Mouse (Mus musculus) kidney, postnatal 0 days (tissue): ENCODE measurements around the gene Tpp1. TPM values are rescaled to one million over a fixed set of nuclear protein-coding genes. Genes with fewer than 3 reads are reported as not detected.
A peak's percentile ranks its signal among the peaks of the same experiment; 100 is the strongest.

Source experiments
- ATAC-seq: fragments of 200-750 bp; cut with Nextera tagmentation; replicated peaks from 2 replicates; pipeline ENCODE4 v1.8.0; 2017; ENCODE audit warnings: low read depth, moderate number of reproducible peaks, moderate TSS enrichment, moderate library complexity; ENCODE audit not compliant: low FRiP score
- DNase-seq: peaks from one replicate; pipeline ENCODE4 v3.0.0-alpha.2; 2016; ENCODE audit warnings: low spot score
- H3K27ac ChIP-seq: fragments of 300-500 bp; sonication (generic); 2 replicates; pipeline ENCODE4 v1.5.1; 2014; ENCODE audit warnings: mild to moderate bottlenecking
- H3K27me3 ChIP-seq: fragments of 300-500 bp; sonication (generic); 2 replicates; pipeline ENCODE4 v1.6.1; 2014; ENCODE audit warnings: low read length, mixed read lengths; ENCODE audit not compliant: insufficient read depth
- H3K36me3 ChIP-seq: fragments of 300-500 bp; sonication (generic); 2 replicates; pipeline ENCODE4 v1.6.1; 2014; ENCODE audit warnings: low read length, mixed read lengths; ENCODE audit not compliant: insufficient read depth
- H3K4me1 ChIP-seq: fragments of 300-500 bp; sonication (generic); replicated peaks from 2 replicates; pipeline ENCODE4 v1.6.1; 2014; ENCODE audit warnings: antibody characterized with exemption, low read length, mixed read lengths; ENCODE audit not compliant: insufficient read depth
- H3K4me2 ChIP-seq: fragments of 300-500 bp; sonication (generic); 2 replicates; pipeline ENCODE4 v1.6.1; 2014; ENCODE audit warnings: mild to moderate bottlenecking, low read length, moderate library complexity, mixed read lengths
- H3K4me3 ChIP-seq: fragments of 300-500 bp; sonication (generic); replicated peaks from 2 replicates; pipeline ENCODE4 v1.5.1; 2014; ENCODE audit warnings: low read depth, low read length
- H3K9ac ChIP-seq: fragments of 300-500 bp; sonication (generic); 2 replicates; pipeline ENCODE4 v1.6.1; 2014; ENCODE audit warnings: low read depth, low read length
- H3K9me3 ChIP-seq: fragments of 300-500 bp; sonication (generic); replicated peaks from 2 replicates; pipeline ENCODE4 v1.6.1; 2016; ENCODE audit warnings: low read length, inconsistent platforms, mixed read lengths
- CTCF ChIP-seq: IDR thresholded peaks from 2 replicates; pipeline ENCODE4 v1.5.1; 2016; ENCODE audit warnings: antibody characterized with exemption, low read depth, mild to moderate bottlenecking, moderate library complexity
- WGBS: fragments of 180-500 bp; shearing (Covaris S2); extraction: QIAGEN DNeasy Blood & Tissue Kit; methylation state at CpG from one replicate; pipeline ENCODE4 v1.1.7; 2014; 5-methylcytosine and 5-hydroxymethylcytosine counted together
- polyA plus RNA-seq: library from polyadenylated mRNA; unstranded; fragments of >200 nt; fragmentation: Nextera tagmentation; extraction: Ambion mirVana; gene quantifications from 2 replicates; pipeline ENCODE4 v1.2.1, GENCODE M21; 2015

The Tpp1 gene
- polyA plus RNA-seq, 1 experiment from 2014 or later: 114 TPM

- Histone ChIP-seq H3K9ac (no peak overlapping the region), H3K9me3 (no peaks in the 10 kb centered on the region), H3K36me3 (peaks cover 13% of the 10 kb centered on the region; the same call in 1 of the 2 replicates), H3K4me2 (no peak overlapping the region), H3K27ac (no peak overlapping the region), H3K4me1 (peaks cover 20% of the 10 kb centered on the region), H3K4me3 (no peak overlapping the region), H3K27me3 (no peaks in the 10 kb centered on the region)
- DNase-seq (no peak), ATAC-seq (no peak)
- TF ChIP-seq CTCF: no peak
- 62% methylated on average over 3 of the region's 3 CpGs for WGBS
These were observed 17.9 kb upstream of the Tpp1 start for GRCm38 (mm10) chr7:105769959-105770358.

GRCm38 (mm10) chr7:105767729-105768165 lies 15.7 kb upstream of the Tpp1 start:
- no peak overlapping the region for H3K4me2 ChIP-seq

GRCm38 (mm10) chr7:105764331-105764730 lies 12.3 kb upstream of the Tpp1 start:
- ATAC-seq: no peak
- Histone ChIP-seq H3K27me3 (no peaks in the 10 kb centered on the region), H3K4me1 (0 out of 2 replicates have a peak, but pooled peaks cover 6% of the 10 kb centered on the region), H3K27ac (no peak overlapping the region), H3K4me3 (no peak overlapping the region), H3K9me3 (no peaks in the 10 kb centered on the region), H3K9ac (no peak overlapping the region), H3K4me2 (no peak overlapping the region), H3K36me3 (peaks cover 27% of the 10 kb centered on the region)
- no peak for DNase-seq
- no peak for TF ChIP-seq CTCF
- WGBS: 92% methylated on average over 11 of the region's 11 CpGs

More at GRCm38 (mm10) chr7:105767729-105768165, 15.7 kb upstream of the Tpp1 start:
- Histone ChIP-seq H3K27ac (peak overlapping the region; percentile 58; the same call in 1 of the 2 replicates), H3K27me3 (no peaks in the 10 kb centered on the region), H3K9me3 (no peaks in the 10 kb centered on the region), H3K4me1 (0 out of 2 replicates have a peak, but pooled peaks cover 6% of the 10 kb centered on the region), H3K4me3 (no peak overlapping the region), H3K36me3 (peaks cover 30% of the 10 kb centered on the region), H3K9ac (no peak overlapping the region)
- 18% methylated on average over 6 of the region's 6 CpGs for WGBS
- peak; percentile 64 for DNase-seq
- no peak for TF ChIP-seq CTCF
- no peak for ATAC-seq

- H3K9me3 ChIP-seq: no peaks in the 10 kb centered on the region
- H3K4me2 ChIP-seq: peak overlapping the region; percentile 27
- no peaks in the 10 kb centered on the region for H3K27me3 ChIP-seq
- H3K4me1 ChIP-seq: 0 out of 2 replicates have a peak, but pooled peaks cover 3% of the 10 kb centered on the region
- no peak overlapping the region for H3K9ac ChIP-seq
- 61% methylated on average over 55 of the region's 55 CpGs for WGBS
- H3K4me3 ChIP-seq: no peak overlapping the region
- no peak for TF ChIP-seq CTCF
- no peak for ATAC-seq
- H3K27ac ChIP-seq: no peak overlapping the region
- no peak for DNase-seq
- peaks cover 31% of the 10 kb centered on the region for H3K36me3 ChIP-seq
These were observed 10.7 kb upstream of the Tpp1 start for GRCm38 (mm10) chr7:105762517-105763270.

- 50% methylated on average over 51 of the region's 51 CpGs for WGBS
- Histone ChIP-seq H3K9ac (no peak overlapping the region), H3K4me2 (peak overlapping the region; percentile 27), H3K36me3 (peaks cover 31% of the 10 kb centered on the region), H3K27me3 (no peaks in the 10 kb centered on the region), H3K9me3 (no peaks in the 10 kb centered on the region), H3K4me1 (no peaks in the 10 kb centered on the region), H3K4me3 (no peak overlapping the region), H3K27ac (no peak overlapping the region)
- no peak for DNase-seq
- TF ChIP-seq CTCF: no peak
- ATAC-seq: 0 out of 2 replicates have a peak, but pooled peaks have one; percentile 16
These were observed 9.9 kb upstream of the Tpp1 start for GRCm38 (mm10) chr7:105761813-105762484.

- peaks cover 3% of the 10 kb centered on the region; the same call in 1 of the 2 replicates for H3K4me1 ChIP-seq
- DNase-seq: no peak
- TF ChIP-seq CTCF: no peak
- H3K4me2 ChIP-seq: no peak overlapping the region
- H3K4me3 ChIP-seq: no peak overlapping the region
- 93% methylated on average over 10 of the region's 10 CpGs for WGBS
- no peak overlapping the region for H3K27ac ChIP-seq
- no peak for ATAC-seq
- H3K9ac ChIP-seq: no peak overlapping the region
- H3K27me3 ChIP-seq: no peaks in the 10 kb centered on the region
- peaks cover 11% of the 10 kb centered on the region; the same call in 1 of the 2 replicates for H3K36me3 ChIP-seq
- H3K9me3 ChIP-seq: no peaks in the 10 kb centered on the region
These were observed 1.2 kb upstream of the Tpp1 start for GRCm38 (mm10) chr7:105753281-105753680.
